26 mouse cellular contexts compared by ENCODE assay signal in genomic region chr9:57614786-57615185, GRCm38 (mm10). TPM values are rescaled to one million over a fixed set of nuclear protein-coding genes. Genes with fewer than 3 reads are reported as not detected.
DNase-seq lines count a peak whose midpoint lies in the region; ATAC-seq and TF ChIP-seq lines count a peak whose summit lies in the region.
"Had no signal": no experiment of that assay in that cellular context is flagged by ENCODE, and none has a peak within 500 bp of the region (broad histone marks: within the 10 kb centered on the region; RNA-seq: fewer than 3 reads in every experiment).

No protein-coding gene starts in this region.

- H3K4me1 ChIP-seq in heart, embryonic 15.5 days (replicated peaks) = peaks cover 6% of the 10 kb centered on the region
- H3K4me1 ChIP-seq in forebrain, embryonic 13.5 days = peaks cover 12% of the 10 kb centered on the region
- no peaks in the 10 kb centered on the region for H3K4me1 ChIP-seq in kidney, embryonic 15.5 days
- H3K4me1 ChIP-seq: hindbrain, embryonic 13.5 days had no signal

- H3K4me2 ChIP-seq in heart, embryonic 15.5 days = no peak overlapping the region
- no peak overlapping the region for H3K4me2 ChIP-seq in forebrain, embryonic 13.5 days
- no peak overlapping the region for H3K4me2 ChIP-seq in kidney, embryonic 15.5 days
- H3K4me2 ChIP-seq: forebrain, embryonic 15.5 days; heart, embryonic 11.5 days; hindbrain, embryonic 13.5 days had no signal

- H3K4me3 ChIP-seq in heart, embryonic 15.5 days = no peak overlapping the region
- no peak overlapping the region for H3K4me3 ChIP-seq in C2C12 (ENCODE audit: insufficient read depth, poor library complexity, severe bottlenecking)
- H3K4me3 ChIP-seq in forebrain, embryonic 13.5 days = no peak overlapping the region
- no peak overlapping the region for H3K4me3 ChIP-seq in kidney, embryonic 15.5 days (replicated peaks)
- H3K4me3 ChIP-seq: embryonic facial prominence, embryonic 10.5 days; forebrain, embryonic 10.5 days; forebrain, embryonic 15.5 days; hindbrain, embryonic 13.5 days had no signal

- 0 out of 2 replicates have a peak, but pooled peaks have one; percentile 45 for ATAC-seq in heart, embryonic 15.5 days (replicated peaks; ENCODE audit: insufficient number of reproducible peaks, insufficient read depth, low FRiP score, low read depth)
- ATAC-seq in forebrain, embryonic 13.5 days = no peak
- ATAC-seq in kidney, embryonic 15.5 days (replicated peaks; ENCODE audit: low FRiP score) = no peak
- ATAC-seq: forebrain, embryonic 15.5 days; hindbrain, postnatal 0 days had no signal

- no peaks in the 10 kb centered on the region for H3K79me3 ChIP-seq in C2C12 (ENCODE audit: low read depth)

- 0 out of 2 replicates have a peak, but pooled peaks cover 5% of the 10 kb centered on the region for H3K27me3 ChIP-seq in heart, embryonic 15.5 days
- H3K27me3 ChIP-seq in C2C12 (ENCODE audit: control insufficient read depth, insufficient read depth, insufficient read length) = no peaks in the 10 kb centered on the region
- H3K27me3 ChIP-seq in forebrain, embryonic 13.5 days = no peaks in the 10 kb centered on the region
- no peaks in the 10 kb centered on the region for H3K27me3 ChIP-seq in kidney, embryonic 15.5 days
- H3K27me3 ChIP-seq: forebrain, embryonic 15.5 days; hindbrain, embryonic 13.5 days had no signal

- DNase-seq in heart, postnatal 14 days = no peak
- peak; percentile 58 for DNase-seq in NIH3T3 (ENCODE audit: low read depth)
- DNase-seq in gonadal fat pad, adult 2 months (ENCODE audit: low read depth) = peak; percentile 69
- DNase-seq: B cell, adult 2 months; cerebellum, adult 18-20 months; cerebellum, postnatal 10 days; gastrocnemius, postnatal 36 days; heart, adult 18-20 months; heart, postnatal 4 days; kidney, adult 11 months; kidney, adult 9 months had no signal

- H3ac ChIP-seq in C2C12 (ENCODE audit: control insufficient read depth, insufficient read length, low read depth) = peak overlapping the region; percentile 8

- TF ChIP-seq CTCF in C2C12 (IDR thresholded peaks at IDR 0.05; ENCODE audit: control insufficient read depth, insufficient read depth, insufficient read length) = no peak

- H3K9me3 ChIP-seq in heart, embryonic 15.5 days (replicated peaks) = no peaks in the 10 kb centered on the region
- H3K9me3 ChIP-seq in forebrain, embryonic 13.5 days (replicated peaks) = no peaks in the 10 kb centered on the region
- H3K9me3 ChIP-seq in kidney, embryonic 15.5 days (replicated peaks) = no peaks in the 10 kb centered on the region
- H3K9me3 ChIP-seq: embryonic facial prominence, embryonic 10.5 days; forebrain, embryonic 10.5 days; forebrain, embryonic 15.5 days; hindbrain, embryonic 13.5 days had no signal

- H3K79me2 ChIP-seq in C2C12 (ENCODE audit: control insufficient read depth, insufficient read depth) = no peaks in the 10 kb centered on the region

- 67% methylated on average over 4 of the region's 4 CpGs for WGBS in heart, embryonic 15.5 days
- WGBS in forebrain, embryonic 13.5 days = 87% methylated on average over 4 of the region's 4 CpGs
- WGBS in kidney, embryonic 15.5 days = 82% methylated on average over 4 of the region's 4 CpGs

- H3K36me3 ChIP-seq in heart, embryonic 15.5 days = no peaks in the 10 kb centered on the region
- H3K36me3 ChIP-seq in C2C12 (ENCODE audit: control insufficient read depth, insufficient read depth) = no peaks in the 10 kb centered on the region
- no peaks in the 10 kb centered on the region for H3K36me3 ChIP-seq in forebrain, embryonic 13.5 days (ENCODE audit: poor library complexity, severe bottlenecking)
- no peaks in the 10 kb centered on the region for H3K36me3 ChIP-seq in kidney, embryonic 15.5 days
- H3K36me3 ChIP-seq: embryonic facial prominence, embryonic 10.5 days; forebrain, embryonic 10.5 days; forebrain, embryonic 15.5 days; hindbrain, embryonic 13.5 days had no signal

- intact Hi-C loops in heart, postnatal 14 days (cut with DNase I) = no loop called here

- H3K27ac ChIP-seq in heart, embryonic 15.5 days = no peak overlapping the region
- H3K27ac ChIP-seq in forebrain, embryonic 13.5 days = no peak overlapping the region
- H3K27ac ChIP-seq in kidney, embryonic 15.5 days = no peak overlapping the region
- H3K27ac ChIP-seq: embryonic facial prominence, embryonic 10.5 days; forebrain, embryonic 10.5 days; forebrain, embryonic 15.5 days; hindbrain, embryonic 13.5 days; hindbrain, postnatal 0 days had no signal

- H3K9ac ChIP-seq in heart, embryonic 15.5 days = no peak overlapping the region
- no peak overlapping the region for H3K9ac ChIP-seq in forebrain, embryonic 13.5 days
- no peak overlapping the region for H3K9ac ChIP-seq in kidney, embryonic 15.5 days
- H3K9ac ChIP-seq: forebrain, embryonic 15.5 days; hindbrain, embryonic 13.5 days had no signal

TF ChIP-seq in C2C12, 6 proteins besides CTCF, POLR2A, EP300 and RAD21:
- TF ChIP-seq CEBPB (IDR thresholded peaks at IDR 0.05; ENCODE audit: low read depth) (no peak), MYOD1 (IDR thresholded peaks at IDR 0.05; ENCODE audit: control insufficient read depth, insufficient read length, low read depth) (peak; percentile 21), FOSL1 (IDR thresholded peaks at IDR 0.05; ENCODE audit: insufficient read depth, low read length, poor library complexity, severe bottlenecking) (no peak), USF1 (IDR thresholded peaks at IDR 0.05; ENCODE audit: low read depth) (no peak)

RNA-seq across cellular contexts. Expression of gene Lman1l, which starts 5.8 kb away (rescaled TPM):
- not detected in 2 replicates for polyA plus RNA-seq in heart, embryonic 15.5 days (2015; fragmentation: Nextera tagmentation; extraction: Ambion mirVana)
- not detected for total RNA-seq in heart, postnatal 14 days (2021)
- polyA plus RNA-seq in C2C12 (2012; fragmentation: generic; extraction: Trizol) = 0.68 TPM
- not detected in 2 replicates for polyA plus RNA-seq in gonadal fat pad, adult 2 months (2012; rRNA removed)
- not detected in 2 replicates for polyA plus RNA-seq in forebrain, embryonic 13.5 days (2015; fragmentation: Nextera tagmentation; extraction: Ambion mirVana)
- not detected in 2 replicates for polyA plus RNA-seq in kidney, embryonic 15.5 days (2015; fragmentation: Nextera tagmentation; extraction: Ambion mirVana)
- total RNA-seq: gastrocnemius, adult 8-10 months; gastrocnemius, postnatal 36 days; heart, postnatal 4 days; hindbrain, postnatal 0 days had no signal
- polyA plus RNA-seq: embryonic facial prominence, embryonic 10.5 days; embryonic facial prominence, embryonic 14.5 days; forebrain, embryonic 10.5 days; forebrain, embryonic 15.5 days; heart, embryonic 11.5 days; heart, embryonic 16.5 days; hindbrain, embryonic 13.5 days; hindbrain, postnatal 0 days; intestine, embryonic 14.5 days had no signal

RNA-seq across cellular contexts. Expression of gene Cplx3, which starts 8.7 kb away (rescaled TPM):
- polyA plus RNA-seq in heart, embryonic 15.5 days (2015; fragmentation: Nextera tagmentation; extraction: Ambion mirVana) = not detected in 2 replicates
- not detected for total RNA-seq in heart, postnatal 14 days (2021)
- 0.06 TPM for polyA plus RNA-seq in C2C12 (2012; fragmentation: generic; extraction: Trizol)
- polyA plus RNA-seq in gonadal fat pad, adult 2 months (2012; rRNA removed) = not detected in 2 replicates
- polyA plus RNA-seq in forebrain, embryonic 13.5 days (2015; fragmentation: Nextera tagmentation; extraction: Ambion mirVana) = not detected in 2 replicates
- polyA plus RNA-seq in kidney, embryonic 15.5 days (2015; fragmentation: Nextera tagmentation; extraction: Ambion mirVana) = not detected in 2 replicates
- total RNA-seq: gastrocnemius, adult 8-10 months; gastrocnemius, postnatal 36 days; heart, adult 18-20 months; heart, postnatal 4 days; MEL had no signal
- polyA plus RNA-seq: embryonic facial prominence, embryonic 14.5 days; heart, embryonic 11.5 days; heart, embryonic 16.5 days; intestine, embryonic 14.5 days had no signal

RNA-seq across cellular contexts. Expression of gene Ulk3, which starts 25.5 kb away (rescaled TPM):
- polyA plus RNA-seq in heart, embryonic 15.5 days (2015; fragmentation: Nextera tagmentation; extraction: Ambion mirVana) = 14.3 and 21.3 TPM in 2 replicates
- total RNA-seq in heart, postnatal 14 days (2021) = 1 to 10 TPM; 8.9 to 9.1 TPM
- polyA plus RNA-seq in C2C12 (2012; fragmentation: generic; extraction: Trizol) = 5.4 TPM
- polyA plus RNA-seq in gonadal fat pad, adult 2 months (2012; rRNA removed) = 46.2 and 47.9 TPM in 2 replicates
- polyA plus RNA-seq in forebrain, embryonic 13.5 days (2015; fragmentation: Nextera tagmentation; extraction: Ambion mirVana) = 20.0 and 20.3 TPM in 2 replicates
- 16.9 and 18.8 TPM in 2 replicates for polyA plus RNA-seq in kidney, embryonic 15.5 days (2015; fragmentation: Nextera tagmentation; extraction: Ambion mirVana)

RNA-seq across cellular contexts. Expression of gene Csk, which starts 38.6 kb away (rescaled TPM):
- 14.6 and 20.6 TPM in 2 replicates for polyA plus RNA-seq in heart, embryonic 15.5 days (2015; fragmentation: Nextera tagmentation; extraction: Ambion mirVana)
- total RNA-seq in heart, postnatal 14 days (2021) = 10 to 100 TPM; 26.9 to 34.1 TPM
- 66.2 TPM for polyA plus RNA-seq in C2C12 (2012; fragmentation: generic; extraction: Trizol)
- polyA plus RNA-seq in gonadal fat pad, adult 2 months (2012; rRNA removed) = 41.3 and 58.2 TPM in 2 replicates
- polyA plus RNA-seq in forebrain, embryonic 13.5 days (2015; fragmentation: Nextera tagmentation; extraction: Ambion mirVana) = 35.0 and 39.8 TPM in 2 replicates
- 27.2 and 27.9 TPM in 2 replicates for polyA plus RNA-seq in kidney, embryonic 15.5 days (2015; fragmentation: Nextera tagmentation; extraction: Ambion mirVana)

RNA-seq across cellular contexts. Expression of gene Scamp2, which starts 54.0 kb away (rescaled TPM):
- 47.3 and 56.0 TPM in 2 replicates for polyA plus RNA-seq in heart, embryonic 15.5 days (2015; fragmentation: Nextera tagmentation; extraction: Ambion mirVana)
- 10 to 100 TPM; 28.0 to 32.7 TPM for total RNA-seq in heart, postnatal 14 days (2021)
- polyA plus RNA-seq in C2C12 (2012; fragmentation: generic; extraction: Trizol) = 22.5 TPM
- 109 and 114 TPM in 2 replicates for polyA plus RNA-seq in gonadal fat pad, adult 2 months (2012; rRNA removed)
- polyA plus RNA-seq in forebrain, embryonic 13.5 days (2015; fragmentation: Nextera tagmentation; extraction: Ambion mirVana) = 56.5 and 63.9 TPM in 2 replicates
- polyA plus RNA-seq in kidney, embryonic 15.5 days (2015; fragmentation: Nextera tagmentation; extraction: Ambion mirVana) = 74.5 and 85.5 TPM in 2 replicates

Comparison
In these comparisons a context has a peak if more than half of its experiments do, and no peak if none do; other contexts are left out.
1. DNase-seq: peak in NIH3T3 (single experiment) and gonadal fat pad, adult 2 months (single experiment); none in heart, postnatal 14 days (0 of 2).